Mouse (Mus musculus) lung, postnatal 0 days (tissue): ENCODE results near the gene Tcf20. TPM values are rescaled to one million over a fixed set of nuclear protein-coding genes. Genes with fewer than 3 reads are reported as not detected.

Experiments used
- ATAC-seq: fragments of 200-750 bp; cut with Nextera tagmentation; 2 replicates; pipeline ENCODE4 v1.8.0; 2017; ENCODE audit warnings: moderate library complexity
- DNase-seq: peaks from one replicate; pipeline ENCODE4 v3.0.0-alpha.2; 2016; ENCODE audit warnings: low spot score
- H3K27ac ChIP-seq: fragments of 300-500 bp; sonication (generic); 2 replicates; pipeline ENCODE4 v1.5.1; 2014; ENCODE audit warnings: antibody characterized with exemption, mild to moderate bottlenecking, low read length, mixed read lengths
- H3K27me3 ChIP-seq: fragments of 300-500 bp; sonication (generic); replicated peaks from 2 replicates; pipeline ENCODE4 v1.6.1; 2014; ENCODE audit warnings: low read length, mixed read lengths; ENCODE audit not compliant: insufficient read depth
- H3K36me3 ChIP-seq: fragments of 300-500 bp; sonication (generic); 2 replicates; pipeline ENCODE4 v1.6.1; 2014; ENCODE audit warnings: low read length, mixed read lengths; ENCODE audit not compliant: insufficient read depth
- H3K4me1 ChIP-seq: fragments of 300-500 bp; sonication (generic); 2 replicates; pipeline ENCODE4 v1.6.1; 2014; ENCODE audit warnings: antibody characterized with exemption, low read depth, low read length, mixed read lengths; ENCODE audit not compliant: insufficient read depth
- H3K4me2 ChIP-seq: fragments of 300-500 bp; sonication (generic); replicated peaks from 2 replicates; pipeline ENCODE4 v1.6.1; 2014; ENCODE audit warnings: low read depth, mild to moderate bottlenecking, low read length, moderate library complexity, mixed read lengths
- H3K4me3 ChIP-seq: fragments of 300-500 bp; sonication (generic); 2 replicates; pipeline ENCODE4 v1.5.1; 2014; ENCODE audit warnings: low read depth, low read length
- H3K9ac ChIP-seq: fragments of 300-500 bp; sonication (generic); replicated peaks from 2 replicates; pipeline ENCODE4 v1.6.1; 2014; ENCODE audit warnings: low read depth, mild to moderate bottlenecking
- H3K9me3 ChIP-seq: fragments of 300-500 bp; sonication (generic); 2 replicates; pipeline ENCODE4 v1.6.1; 2016; ENCODE audit warnings: low read length, mixed read lengths
- CTCF ChIP-seq: IDR thresholded peaks from 2 replicates; pipeline ENCODE4 v1.5.1; 2016; ENCODE audit warnings: antibody characterized with exemption, mild to moderate bottlenecking
- EP300 ChIP-seq: IDR thresholded peaks from 2 replicates; pipeline ENCODE4 v1.6.1; 2016; ENCODE audit warnings: antibody characterized with exemption, mild to moderate bottlenecking, control low read depth
- WGBS: fragments of 180-500 bp; shearing (Covaris S2); extraction: QIAGEN DNeasy Blood & Tissue Kit; methylation state at CpG from one replicate; pipeline ENCODE4 v1.1.7; 2014; 5-methylcytosine and 5-hydroxymethylcytosine counted together
- polyA plus RNA-seq: library from polyadenylated mRNA; unstranded; fragments of >200 nt; fragmentation: Nextera tagmentation; extraction: Ambion mirVana; gene quantifications from 2 replicates; pipeline ENCODE4 v1.2.1, GENCODE M21; 2015

Tcf20 gene
- polyA plus RNA-seq, 1 experiment from 2014 or later = 6.1 TPM

GRCm38 (mm10) chr15:82923531-82923930 is 64.1 kb downstream of the Tcf20 start:
- ATAC-seq (no peak), DNase-seq (no peak)
- Histone ChIP-seq H3K9me3 (no peaks in the 10 kb centered on the region), H3K36me3 (no peaks in the 10 kb centered on the region), H3K27me3 (no peaks in the 10 kb centered on the region), H3K9ac (no peak overlapping the region), H3K27ac (no peak overlapping the region), H3K4me1 (peaks cover 19% of the 10 kb centered on the region), H3K4me3 (no peak overlapping the region), H3K4me2 (no peak overlapping the region)
- WGBS = 31% methylated on average over 5 of the region's 5 CpGs
- no peak for TF ChIP-seq CTCF
- no peak for TF ChIP-seq EP300

GRCm38 (mm10) chr15:82922755-82923154 is 64.9 kb downstream of the Tcf20 start:
- H3K4me1 ChIP-seq = peaks cover 19% of the 10 kb centered on the region
- WGBS = 61% methylated on average over 4 of the region's 4 CpGs
- H3K4me2 ChIP-seq = no peak overlapping the region
- H3K9me3 ChIP-seq = no peaks in the 10 kb centered on the region
- DNase-seq (no peak), ATAC-seq (no peak)
- H3K27me3 ChIP-seq = no peaks in the 10 kb centered on the region
- H3K27ac ChIP-seq = no peak overlapping the region
- H3K9ac ChIP-seq = no peak overlapping the region
- no peaks in the 10 kb centered on the region for H3K36me3 ChIP-seq
- H3K4me3 ChIP-seq = no peak overlapping the region
- TF ChIP-seq CTCF (peak; percentile 50), EP300 (no peak)

DNA sequence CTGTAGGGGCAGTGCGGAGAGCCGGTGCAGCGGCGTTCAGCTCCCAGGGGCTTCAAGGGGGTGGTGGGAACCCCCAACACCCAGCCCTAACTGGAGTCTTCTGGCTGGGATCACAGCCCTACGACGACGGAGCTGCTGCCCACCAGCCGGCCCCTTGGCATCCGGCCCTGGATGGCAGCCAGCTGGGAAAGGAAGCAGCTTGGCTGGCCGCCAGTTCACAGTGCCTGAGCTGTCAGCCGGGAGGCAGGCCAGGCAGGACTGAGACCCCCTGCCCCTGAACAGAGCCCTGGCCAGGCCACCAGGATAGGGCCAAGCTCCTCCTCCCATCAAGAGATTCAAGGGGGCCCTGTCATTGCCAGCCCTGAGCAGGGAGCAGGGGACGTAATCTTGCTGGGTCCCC is 65.6 kb downstream of the Tcf20 start:
- H3K4me1 ChIP-seq = peaks cover 19% of the 10 kb centered on the region
- peak; percentile 53 for ATAC-seq

DNA sequence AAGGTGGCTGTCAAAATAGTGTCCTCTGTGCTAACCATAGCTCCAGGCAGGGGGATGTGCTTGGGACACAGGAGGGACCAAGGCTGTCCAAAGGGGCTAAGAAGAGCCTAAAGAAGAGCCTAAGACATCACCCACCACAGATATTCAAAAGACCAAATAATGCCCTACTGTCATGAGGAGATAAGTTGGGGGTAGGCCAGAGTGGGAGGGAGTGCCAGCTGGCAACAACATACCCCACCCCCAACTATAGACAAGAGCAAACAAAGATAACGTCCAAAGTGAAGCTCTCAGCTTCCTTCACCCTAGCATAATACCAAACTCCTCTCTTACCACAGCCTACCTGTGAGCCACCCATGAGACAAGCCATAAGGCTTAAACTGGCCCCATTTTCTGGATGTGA is 66.1 kb downstream of the Tcf20 start:
- Histone ChIP-seq H3K9ac (no peak overlapping the region), H3K4me1 (peaks cover 19% of the 10 kb centered on the region), H3K4me3 (no peak overlapping the region), H3K27ac (no peak overlapping the region), H3K4me2 (no peak overlapping the region), H3K27me3 (no peaks in the 10 kb centered on the region), H3K36me3 (no peaks in the 10 kb centered on the region), H3K9me3 (no peaks in the 10 kb centered on the region)
- TF ChIP-seq EP300 = no peak
- no peak for TF ChIP-seq CTCF
- no peak for DNase-seq
- WGBS = 21% methylated on average over 1 of the region's 1 CpGs
- no peak for ATAC-seq

More for the DNA sequence above, 65.6 kb downstream of the Tcf20 start:
- H3K36me3 ChIP-seq = no peaks in the 10 kb centered on the region
- no peaks in the 10 kb centered on the region for H3K27me3 ChIP-seq
- no peak for TF ChIP-seq EP300
- TF ChIP-seq CTCF = no peak
- no peaks in the 10 kb centered on the region for H3K9me3 ChIP-seq
- H3K4me2 ChIP-seq = peak overlapping the region; percentile 14; the same call in 1 of the 2 replicates
- 11% methylated on average over 12 of the region's 12 CpGs for WGBS
- no peak overlapping the region for H3K4me3 ChIP-seq
- DNase-seq = peak; percentile 68
- no peak overlapping the region for H3K27ac ChIP-seq
- no peak overlapping the region for H3K9ac ChIP-seq

DNA sequence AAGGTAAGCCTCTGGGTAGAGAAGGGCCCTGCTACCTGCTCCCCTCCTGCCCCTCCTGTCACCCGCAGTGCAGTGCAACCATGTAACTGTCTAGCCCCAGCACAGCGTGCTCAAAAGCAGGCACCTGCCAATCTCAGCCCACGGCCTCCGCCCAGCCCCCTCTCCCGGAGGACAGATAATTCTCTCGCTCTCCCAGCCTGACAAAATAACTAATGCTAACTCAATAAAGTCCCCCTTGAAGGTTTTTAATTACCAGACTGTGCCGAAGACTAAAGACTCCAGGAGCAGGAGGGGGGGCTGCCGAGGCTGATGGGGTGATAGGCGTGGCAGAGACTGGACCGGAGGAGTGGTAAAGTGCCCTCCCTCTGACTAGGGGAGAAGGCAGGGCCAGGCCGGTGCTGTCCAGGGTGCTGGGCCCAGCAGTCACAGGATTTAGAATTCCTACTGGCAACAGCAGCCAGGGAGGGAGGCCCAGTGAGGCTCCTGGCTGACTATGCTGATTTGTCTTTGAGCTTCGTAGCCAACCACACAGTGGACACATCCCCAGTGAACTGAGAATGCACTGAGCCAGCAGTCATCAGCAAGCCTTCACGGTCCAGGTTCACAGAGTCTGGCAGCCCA is 66.7 kb downstream of the Tcf20 start:
- TF ChIP-seq CTCF = no peak
- no peak for TF ChIP-seq EP300
- no peak overlapping the region for H3K9ac ChIP-seq
- H3K4me1 ChIP-seq = peaks cover 19% of the 10 kb centered on the region
- H3K4me3 ChIP-seq = no peak overlapping the region
- H3K9me3 ChIP-seq = no peaks in the 10 kb centered on the region
- DNase-seq (peak; percentile 90), ATAC-seq (peak; percentile 82)
- H3K27me3 ChIP-seq = no peaks in the 10 kb centered on the region
- peak overlapping the region; percentile 37 for H3K4me2 ChIP-seq
- H3K36me3 ChIP-seq = no peaks in the 10 kb centered on the region
- WGBS = 8% methylated on average over 13 of the region's 13 CpGs
- H3K27ac ChIP-seq = no peak overlapping the region

GRCm38 (mm10) chr15:82917965-82918364 is 69.7 kb downstream of the Tcf20 start:
- 0 out of 2 replicates have a peak, but pooled peaks cover 4% of the 10 kb centered on the region for H3K27me3 ChIP-seq
- H3K9ac ChIP-seq = no peak overlapping the region
- DNase-seq = no peak
- TF ChIP-seq EP300 (no peak), CTCF (no peak)
- no peak for ATAC-seq
- 58% methylated on average over 3 of the region's 3 CpGs for WGBS
- no peak overlapping the region for H3K27ac ChIP-seq
- no peak overlapping the region for H3K4me2 ChIP-seq
- no peaks in the 10 kb centered on the region for H3K36me3 ChIP-seq
- H3K4me1 ChIP-seq = peaks cover 15% of the 10 kb centered on the region
- H3K4me3 ChIP-seq = no peak overlapping the region
- H3K9me3 ChIP-seq = no peaks in the 10 kb centered on the region
